Mouse (Mus musculus) right cerebral cortex, postnatal 25 days (tissue): ENCODE data around the gene Sub1.

Experiments
- DNase-seq: peaks from one replicate; pipeline ENCODE4 v3.0.0; 2022

Sub1 gene

DNA sequence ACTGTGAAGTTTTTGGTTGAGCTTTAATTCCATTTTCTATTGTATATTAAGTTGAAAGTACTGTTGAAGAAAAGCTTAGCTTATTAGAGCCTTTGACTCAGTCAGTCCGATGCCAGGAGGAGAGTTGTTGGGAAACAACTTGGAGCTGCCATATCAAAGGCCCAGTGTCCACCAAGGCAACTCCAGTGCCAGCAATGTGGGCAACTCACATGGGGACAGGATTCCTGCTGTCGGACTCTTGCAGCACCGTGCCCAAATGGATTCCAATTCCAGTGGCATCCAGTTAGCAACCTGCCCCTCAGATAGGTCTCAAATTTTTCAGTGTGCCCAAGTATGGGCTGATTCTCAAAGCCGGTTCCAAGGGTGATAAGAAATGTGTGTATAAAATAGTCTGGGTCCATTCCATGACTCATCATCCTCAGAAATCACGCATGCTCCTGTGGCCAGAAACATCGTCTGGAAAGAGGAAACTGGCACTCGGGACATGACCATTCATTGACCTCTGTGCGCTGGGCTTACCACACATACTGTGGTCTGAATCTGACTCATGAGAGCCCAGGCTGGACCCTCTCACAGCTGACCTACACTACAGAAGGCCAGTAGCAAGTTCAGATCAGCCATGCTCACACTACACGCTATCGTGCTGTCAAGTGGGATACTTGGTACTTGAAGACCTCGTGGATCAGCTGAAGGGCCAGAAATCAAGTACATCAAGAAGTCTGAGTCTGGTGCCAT is 32.8 kb downstream of the Sub1 start:
- DNase-seq = no peak

- DNase-seq = no peak
Measured at GRCm38 (mm10) chr15:11959716-11960115, 37.1 kb downstream of the Sub1 start.

DNA sequence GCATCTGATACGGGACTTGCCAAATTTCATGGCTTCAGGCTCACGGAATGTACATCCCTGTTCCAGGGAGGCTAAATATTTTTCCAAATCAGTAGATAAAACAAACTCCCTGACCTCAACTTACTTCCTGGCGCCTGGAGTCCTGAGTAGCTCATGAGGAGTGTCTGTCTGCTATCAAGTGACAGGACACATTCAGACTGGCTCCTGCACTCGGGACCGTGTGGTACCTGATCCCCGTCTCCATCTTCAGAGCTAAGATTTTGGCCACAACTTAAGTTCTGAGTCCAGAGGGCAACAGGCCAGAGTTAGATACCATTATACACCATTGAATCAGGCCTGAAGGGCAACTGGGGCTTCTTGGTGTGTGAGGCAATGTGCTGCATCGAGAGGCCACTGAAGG is 40.7 kb downstream of the Sub1 start:
- DNase-seq = no peak

DNA sequence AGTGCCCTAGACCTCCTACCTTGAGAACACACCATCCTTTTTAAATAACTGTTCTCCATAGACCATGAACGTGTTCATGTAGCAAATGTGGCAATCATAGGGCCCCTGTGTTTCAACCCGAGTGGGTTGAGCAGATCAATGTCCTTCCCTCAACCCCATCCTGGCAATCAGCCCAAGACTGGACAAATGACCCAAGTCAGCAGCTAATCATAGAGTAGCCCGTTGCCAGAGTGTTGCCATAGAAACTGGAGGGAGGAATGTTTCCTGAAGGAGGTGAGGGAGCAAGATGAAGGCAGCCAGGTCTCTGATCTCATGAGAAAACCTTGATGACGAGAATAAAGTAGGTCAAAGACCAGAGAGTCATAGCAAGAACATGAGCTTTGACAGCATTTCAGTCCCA is 42.6 kb downstream of the Sub1 start:
- no peak for DNase-seq

- no peak for DNase-seq
Measured at GRCm38 (mm10) chr15:11952159-11952558, 44.6 kb downstream of the Sub1 start.

DNA sequence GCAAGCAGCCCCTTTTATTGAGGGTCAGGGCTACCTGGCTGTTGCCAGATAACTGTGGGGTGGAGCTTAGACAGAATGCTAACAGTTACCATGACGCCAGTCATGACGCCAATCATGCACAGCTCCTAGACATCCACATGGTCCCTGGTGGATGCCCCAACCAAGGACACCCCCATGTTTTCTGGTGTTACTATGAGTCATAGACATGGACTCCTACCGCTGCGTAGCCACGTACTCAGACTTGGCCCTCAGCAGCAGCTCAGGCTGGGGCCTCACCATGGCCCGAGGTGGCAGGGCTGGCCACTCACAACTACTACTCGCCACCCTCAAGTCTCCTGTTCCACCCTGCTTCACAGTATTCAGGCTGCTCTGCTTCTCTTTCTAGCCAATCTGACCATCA is 45.6 kb downstream of the Sub1 start:
- no peak for DNase-seq

DNA sequence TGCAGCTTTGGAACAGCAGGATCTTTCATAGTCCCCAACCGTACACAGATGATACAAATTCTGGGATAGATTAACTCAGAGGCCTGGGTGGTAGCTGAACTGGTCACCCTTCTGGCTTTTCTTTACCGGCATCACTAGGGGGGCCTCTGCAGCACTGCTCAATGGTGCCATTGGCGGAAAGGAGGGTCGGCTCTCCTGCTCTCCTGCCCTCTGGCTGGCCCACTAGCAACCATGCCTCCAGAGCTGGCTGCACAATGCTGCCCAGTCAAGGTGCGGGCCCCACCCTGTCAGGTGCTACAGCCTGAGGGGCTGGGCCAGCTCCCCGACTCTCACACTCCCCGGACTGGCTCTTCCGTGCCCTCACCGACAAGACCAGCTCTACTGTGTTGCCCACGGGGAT is 46.6 kb downstream of the Sub1 start:
- DNase-seq = no peak

DNA sequence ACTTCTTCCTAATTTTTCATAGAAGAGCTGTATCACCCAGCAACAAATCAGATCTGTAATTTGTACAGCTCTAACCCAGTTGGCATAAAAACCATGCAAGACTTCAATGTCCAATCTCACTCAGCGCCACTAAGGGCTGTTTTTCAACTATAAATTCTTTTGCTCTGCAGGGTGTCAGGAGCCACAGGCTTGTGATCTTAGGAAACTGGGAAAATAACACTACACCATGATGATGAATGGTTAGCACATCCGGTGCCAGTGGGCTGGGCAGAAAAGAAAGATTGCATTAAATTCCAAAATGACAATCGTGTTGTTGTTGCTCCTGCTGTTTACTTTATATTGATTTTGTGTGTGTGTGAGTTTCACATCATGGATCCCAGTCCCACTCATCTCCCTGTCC is 47.3 kb downstream of the Sub1 start:
- DNase-seq = no peak

DNA sequence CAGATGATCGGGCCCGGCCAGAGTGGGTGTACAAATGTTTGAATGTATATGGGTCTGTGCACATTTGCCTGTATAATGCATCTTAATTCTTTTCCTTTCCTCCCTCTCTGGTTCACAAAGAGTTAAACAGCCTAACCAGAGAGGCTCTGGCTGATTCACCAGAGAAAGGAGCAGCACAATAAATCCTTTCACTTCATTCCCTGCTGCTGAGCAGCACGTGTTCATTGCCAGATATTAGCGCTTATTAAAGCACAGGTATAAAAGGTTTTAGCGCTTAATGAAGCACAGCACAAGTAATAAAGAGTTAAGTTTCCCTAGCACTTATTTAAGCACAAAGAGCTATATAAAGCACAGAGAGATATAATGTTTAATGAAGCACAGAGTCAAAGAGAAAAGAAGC is 55.9 kb downstream of the Sub1 start:
- no peak for DNase-seq
